Mouse (Mus musculus): ENCODE measurements around the gene Tldc2.

- TF ChIP-seq POLR2A (IDR thresholded peaks at IDR 0.05; ENCODE audit: low read depth, low read length) (peak; percentile 47; the same call in 1 of the 2 replicates), USF1 (IDR thresholded peaks at IDR 0.05; ENCODE audit: low read depth, low read length) (no peak), CTCF (conservative IDR thresholded peaks at IDR 0.05 in 1 of 2, IDR thresholded peaks at IDR 0.05 in 1 of 2; ENCODE audit: low read depth in 2 of 2, low read length in 2 of 2) (no peak), EP300 (IDR thresholded peaks at IDR 0.05; ENCODE audit: low read length) (no peak), E2F4 (IDR thresholded peaks at IDR 0.05; ENCODE audit: insufficient replicate concordance, low read depth, low read length) (no peak)
Measured at GRCm38 (mm10) chr2:157058342-157058998, 28.4 kb upstream of the Tldc2 start.

Measured in CH12.LX (cell line).